Mouse (Mus musculus) brain, adult 2 months (tissue): ENCODE data around the gene 5730455P16Rik.
"Not testable (repeated sequence)": the region's sequence is repeated elsewhere in the genome, so short reads cannot be mapped to it uniquely, and the experiment has no call there.

Experiments used
- DNase-seq: peaks from one replicate; pipeline ENCODE4 v3.0.0; 2011; ENCODE audit warnings: low read depth, low spot score

5730455P16Rik gene

DNA sequence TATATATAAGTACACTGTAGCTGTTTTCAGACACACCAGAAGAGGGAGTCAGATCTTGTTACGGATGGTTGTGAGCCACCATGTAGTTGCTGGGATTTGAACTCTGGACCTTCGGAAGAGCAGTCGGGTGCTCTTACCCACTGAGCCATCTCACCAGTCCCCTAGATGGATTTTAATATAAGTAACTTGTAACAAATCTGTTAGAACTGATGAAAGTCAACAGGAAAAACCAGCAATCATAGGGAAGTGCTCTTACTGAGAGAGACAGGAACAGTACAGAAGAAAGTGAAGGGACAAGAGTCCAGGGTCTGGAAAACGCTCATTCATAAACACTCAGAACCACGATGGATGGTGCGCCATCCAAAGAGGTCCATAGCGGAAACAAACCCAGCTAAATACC, 1.4 kb upstream of the 5730455P16Rik start:
- not testable (repeated sequence) for DNase-seq

GRCm38 (mm10) chr11:80378452-80379068, 726 bp upstream of the 5730455P16Rik start:
- DNase-seq = not testable (repeated sequence)

DNA sequence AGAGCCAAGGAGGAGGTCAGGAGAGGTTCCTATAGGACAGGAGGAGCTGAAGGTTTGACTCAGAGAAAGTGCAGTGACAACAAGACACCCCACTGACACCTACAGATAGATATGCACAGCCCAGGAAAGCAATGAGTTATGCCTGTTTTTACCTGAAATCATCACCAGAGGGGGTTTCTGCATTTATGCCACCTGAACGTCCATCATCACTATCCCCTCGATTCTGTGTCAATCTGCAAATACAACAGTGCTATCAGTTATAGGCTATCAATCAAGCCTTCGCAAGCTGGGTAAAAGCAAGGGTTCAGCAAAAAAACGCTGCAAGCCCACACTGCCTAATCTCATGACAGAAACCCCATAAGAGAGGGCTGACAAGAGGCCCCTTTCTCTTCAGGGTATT, 1.2 kb downstream of the 5730455P16Rik start:
- DNase-seq = no peak

DNA sequence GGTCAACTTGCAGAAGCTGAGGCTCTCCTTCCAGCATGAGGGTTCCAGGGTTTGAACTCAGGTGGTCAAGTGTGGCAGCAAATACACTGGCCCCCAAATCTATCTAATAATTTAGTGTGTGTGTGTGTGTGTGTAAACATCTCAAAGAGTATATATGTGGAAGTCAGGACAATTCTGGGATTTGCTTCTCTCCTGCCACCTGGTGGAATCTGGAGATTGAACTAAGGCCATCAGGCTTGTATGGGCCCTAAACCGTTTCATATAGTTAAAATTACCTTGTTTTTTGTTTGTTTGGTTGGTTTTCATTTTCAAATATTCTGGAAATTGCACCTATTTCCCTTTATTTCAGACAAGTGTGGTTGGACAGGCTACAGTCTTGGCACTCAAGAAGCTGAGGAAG, 8.9 kb downstream of the 5730455P16Rik start:
- DNase-seq = no peak

DNA sequence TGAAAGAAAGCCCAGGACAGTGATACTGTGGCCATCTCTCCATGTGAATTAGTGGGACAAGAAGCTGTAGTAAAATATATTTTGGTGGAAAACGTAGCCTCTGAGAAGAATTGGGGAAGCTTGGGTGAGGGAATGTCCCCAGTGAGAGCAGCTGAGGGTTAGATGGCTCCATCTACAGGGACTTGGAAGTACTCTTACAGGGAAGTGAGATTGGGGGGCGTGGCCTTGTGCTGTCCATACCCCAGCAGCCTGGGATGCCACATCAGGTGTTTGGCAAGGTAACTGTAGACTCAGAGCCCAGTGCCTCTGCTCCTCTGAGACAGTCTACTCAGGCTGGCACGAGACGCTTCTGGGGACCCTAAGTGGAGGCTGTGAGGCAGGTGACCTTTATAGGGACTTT, 23.0 kb downstream of the 5730455P16Rik start:
- DNase-seq = peak; percentile 53

DNA sequence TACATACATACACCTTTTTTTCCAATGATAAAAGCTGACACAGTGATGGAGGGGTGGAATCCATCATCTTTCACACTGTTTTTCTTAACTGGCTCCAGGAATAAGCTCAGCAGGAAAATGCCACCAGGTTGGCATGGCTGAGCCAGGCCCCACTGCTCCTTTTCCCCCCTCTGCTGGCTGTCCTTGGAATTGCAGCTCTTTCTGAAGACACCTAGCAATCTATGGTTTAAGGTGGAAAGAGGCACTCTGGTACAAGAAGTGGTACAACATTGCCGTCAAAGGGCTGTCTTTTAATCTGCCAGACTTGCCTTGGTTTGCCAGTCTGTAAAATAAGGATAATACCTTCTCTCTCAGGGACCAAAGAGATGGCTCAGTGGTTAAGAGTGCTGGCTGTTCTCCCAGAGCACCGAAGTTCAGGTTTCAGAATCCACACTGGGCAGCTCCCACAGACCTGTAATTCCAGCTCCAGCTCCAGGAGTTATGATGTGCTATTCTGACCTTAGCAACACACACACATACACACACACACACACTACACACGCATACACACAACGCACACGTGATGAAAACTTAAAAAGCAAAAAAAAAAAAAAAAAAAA, 25.9 kb downstream of the 5730455P16Rik start:
- DNase-seq = peak; percentile 91

- no peak for DNase-seq
Measured at GRCm38 (mm10) chr11:80342482-80342881, 35.4 kb downstream of the 5730455P16Rik start.

GRCm38 (mm10) chr11:80336351-80336730, 41.5 kb downstream of the 5730455P16Rik start:
- DNase-seq = peak; percentile 14

- peak; percentile 34 for DNase-seq
Measured at GRCm38 (mm10) chr11:80335609-80336350, 42.1 kb downstream of the 5730455P16Rik start.

- peak; percentile 74 for DNase-seq
Measured at GRCm38 (mm10) chr11:80332709-80333400, 45.0 kb downstream of the 5730455P16Rik start.

DNA sequence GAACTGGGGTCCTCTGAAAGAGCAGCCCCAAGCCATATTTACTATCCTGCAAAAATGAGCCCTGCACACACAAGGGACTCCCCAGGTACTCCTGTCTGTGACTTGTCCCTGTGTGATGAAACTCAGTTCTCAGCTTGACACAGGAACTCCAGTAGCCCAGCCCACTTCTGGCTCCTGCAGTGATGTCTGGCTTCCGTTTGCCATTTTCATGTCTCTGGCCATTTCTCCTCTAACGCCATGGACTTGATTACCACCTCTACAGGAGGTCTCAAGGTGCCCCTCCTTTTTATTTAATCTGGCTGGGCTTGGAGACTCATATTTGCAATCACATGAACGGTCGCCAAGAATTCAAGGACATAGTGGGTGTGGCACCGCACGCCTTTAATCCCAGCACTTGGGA, 53.2 kb downstream of the 5730455P16Rik start:
- no peak for DNase-seq

DNA sequence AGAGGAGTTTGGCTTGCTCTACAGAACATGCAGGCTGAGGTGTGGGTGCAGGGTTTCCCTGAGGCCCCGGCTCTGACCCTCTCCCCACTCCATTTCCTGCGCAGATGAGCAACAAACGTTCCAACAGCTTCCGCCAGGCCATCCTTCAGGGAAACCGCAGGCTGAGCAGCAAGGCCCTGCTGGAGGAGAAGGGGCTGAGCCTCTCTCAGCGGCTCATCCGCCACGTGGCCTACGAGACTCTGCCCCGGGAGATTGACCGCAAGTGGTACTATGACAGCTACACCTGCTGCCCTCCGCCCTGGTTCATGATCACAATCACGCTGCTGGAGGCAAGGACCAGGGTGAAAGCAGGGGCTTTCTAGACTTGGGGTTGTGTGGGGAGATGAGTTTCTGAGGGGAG, 54.6 kb downstream of the 5730455P16Rik start:
- DNase-seq = no peak

DNA sequence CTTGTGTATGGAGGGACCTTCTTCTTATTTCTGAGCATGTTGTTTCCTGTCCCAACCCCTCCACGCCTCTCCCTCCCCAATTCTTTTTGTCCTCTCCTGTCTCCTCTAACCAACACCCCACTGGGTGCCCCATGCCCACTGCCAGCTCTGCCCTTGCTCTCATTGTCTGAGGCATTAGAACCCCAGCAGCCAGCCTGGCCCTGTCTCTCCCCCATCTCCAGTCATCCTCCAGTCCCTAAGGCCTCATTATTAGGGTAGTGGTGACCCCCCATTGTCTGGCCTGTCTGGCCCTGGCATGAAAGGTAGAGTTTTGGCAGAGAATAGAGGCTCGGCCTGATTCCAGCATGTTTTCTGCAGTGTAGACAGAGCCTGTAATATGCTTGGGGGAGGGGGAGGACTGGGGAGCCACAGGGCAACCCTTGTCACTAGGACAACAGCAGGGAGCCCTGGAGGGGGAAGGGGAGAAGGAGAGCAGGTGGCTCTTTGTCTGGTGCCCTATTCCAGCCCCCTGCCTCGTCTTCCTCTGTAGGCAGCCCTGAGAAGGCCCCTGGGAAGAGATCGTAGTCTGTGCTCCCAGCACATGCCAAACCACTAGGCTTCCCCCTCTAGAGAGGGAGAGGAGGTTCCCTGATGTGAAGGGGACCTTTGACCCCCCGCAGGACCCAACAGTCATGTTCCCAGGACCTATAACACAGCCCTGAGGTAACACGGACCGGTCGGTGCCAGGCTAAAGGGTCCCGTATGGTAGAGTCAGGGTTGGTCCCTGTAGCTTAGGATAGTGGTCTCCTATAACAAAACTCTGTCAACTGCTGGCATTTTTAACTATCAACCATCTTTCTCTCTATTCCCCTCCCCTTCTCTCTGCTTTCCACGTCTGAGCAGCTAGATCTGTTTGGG, 61.8 kb downstream of the 5730455P16Rik start:
- DNase-seq = no peak

DNA sequence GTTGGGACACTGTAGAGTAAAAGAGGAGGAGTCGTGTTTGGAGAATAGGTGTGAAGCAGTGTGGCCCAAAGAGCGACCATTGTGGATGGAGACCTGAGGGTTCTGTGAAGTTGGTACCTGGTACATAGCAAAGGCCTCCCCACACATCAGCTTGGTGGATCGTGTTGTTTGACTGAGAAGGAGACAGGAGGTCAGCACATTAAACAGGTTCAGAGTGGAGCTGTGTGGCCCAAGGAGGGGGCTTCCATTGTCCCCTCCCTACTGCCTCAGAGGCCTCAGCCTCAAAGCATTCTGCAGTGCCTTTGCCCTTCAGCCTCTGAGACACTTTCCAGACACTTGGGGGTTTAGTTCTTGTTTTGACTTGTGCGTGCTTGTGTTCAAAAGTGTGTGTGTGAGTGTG, 63.9 kb downstream of the 5730455P16Rik start:
- no peak for DNase-seq

- DNase-seq = no peak
Measured at GRCm38 (mm10) chr11:80313462-80313861, 64.4 kb downstream of the 5730455P16Rik start.

GRCm38 (mm10) chr11:80312565-80312964, 65.3 kb downstream of the 5730455P16Rik start:
- DNase-seq = no peak

DNA sequence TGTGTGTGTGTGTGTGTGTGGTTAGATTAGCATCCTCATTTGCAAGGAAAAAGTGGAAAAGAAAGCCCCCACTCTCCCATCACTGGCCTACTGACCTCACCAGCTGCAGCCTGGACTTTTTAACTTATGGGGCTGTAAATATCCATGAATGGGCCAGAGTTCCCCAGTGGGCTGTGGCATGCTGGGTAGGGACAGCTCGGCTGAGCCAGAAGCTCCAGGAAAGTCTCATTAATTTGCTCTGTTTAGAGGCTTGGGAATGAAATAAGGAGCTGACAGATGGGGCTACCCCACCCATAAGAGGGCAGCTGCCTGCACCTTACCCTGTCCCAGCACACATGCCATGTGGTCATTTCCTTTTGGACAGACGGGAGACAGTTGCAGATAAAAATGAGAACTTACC, 65.8 kb downstream of the 5730455P16Rik start:
- DNase-seq = no peak

DNA sequence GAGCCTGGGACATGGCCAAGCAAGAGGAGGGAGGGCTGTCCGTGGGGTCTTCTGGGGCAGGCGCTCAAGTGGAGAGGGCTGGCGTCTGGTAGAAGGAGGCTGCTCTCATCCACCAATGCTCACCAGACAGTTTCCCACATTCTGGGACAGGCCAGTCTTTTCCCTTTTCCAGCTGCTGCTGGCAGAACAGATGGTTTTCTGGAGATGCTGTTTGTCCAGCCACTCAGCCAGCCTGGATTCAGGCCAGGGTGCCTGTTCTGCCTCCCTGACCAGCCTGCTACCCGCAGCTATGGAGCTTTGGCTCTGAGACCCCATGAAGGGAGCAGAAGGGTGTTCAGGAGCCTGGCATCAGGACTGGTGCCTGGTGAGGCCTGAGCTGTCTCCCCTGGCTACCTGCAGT, 66.6 kb downstream of the 5730455P16Rik start:
- DNase-seq = no peak
